Mouse (Mus musculus): ENCODE data around the gene Prr12.
A peak's percentile ranks its signal among the peaks of the same experiment; 100 is the strongest.

DNA sequence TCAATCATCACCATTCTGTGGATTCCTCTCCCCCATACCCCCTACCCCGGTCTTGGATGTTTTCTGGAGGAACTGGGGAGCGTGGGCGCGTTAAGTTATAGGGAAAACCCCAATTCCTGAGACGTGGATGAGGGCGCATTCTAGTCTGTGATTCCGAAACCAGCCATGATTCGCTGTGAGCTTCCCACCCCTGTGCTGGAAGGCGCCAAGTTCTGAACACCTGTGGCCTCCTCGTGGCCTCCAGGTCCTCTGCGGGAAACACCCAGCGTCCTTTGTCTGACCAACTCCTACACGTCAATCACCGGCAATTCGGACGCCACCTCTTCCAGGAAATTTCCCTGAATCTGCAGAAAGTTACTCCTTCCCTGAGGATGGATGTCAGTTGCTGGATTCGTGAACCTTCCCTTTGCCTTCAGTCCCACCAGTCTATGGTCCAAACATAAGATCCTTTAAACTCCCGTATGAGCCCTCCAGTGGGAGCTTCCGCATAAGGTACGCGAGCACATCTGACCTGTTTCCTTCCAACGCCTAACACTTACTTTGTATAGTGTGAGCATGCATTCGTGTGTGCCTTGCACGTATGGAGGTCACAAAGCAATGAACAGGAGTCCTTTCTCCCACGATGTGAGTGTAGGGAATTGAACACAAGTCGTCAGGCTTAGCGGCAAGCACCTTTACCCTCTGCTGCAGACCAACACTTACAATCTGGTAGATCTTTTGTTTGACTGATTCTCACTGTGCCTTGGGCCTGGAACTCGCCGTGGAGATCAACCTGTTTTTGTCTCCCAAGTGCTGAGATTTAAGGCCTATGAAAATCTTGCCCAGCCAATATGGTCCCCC is 65.6 kb downstream of the Prr12 start:
- peak; percentile 85 for TF ChIP-seq POLR2A (IDR thresholded peaks at IDR 0.05; ENCODE audit: insufficient read depth, low read depth, low read length)
- 0 out of 2 replicates have a peak, but pooled peaks have one; percentile 4 for TF ChIP-seq EP300 (IDR thresholded peaks at IDR 0.05; ENCODE audit: insufficient read depth, low read depth, low read length)
- no peak for TF ChIP-seq CTCF (IDR thresholded peaks at IDR 0.05)

All from heart, adult 2 months (tissue).